Mouse (Mus musculus) mesoderm, embryonic 11.5 days (tissue): ENCODE data around the gene Pkig.

Experiments
- DNase-seq: peaks from one replicate; pipeline ENCODE4 v3.0.0-alpha.2; 2012; ENCODE audit warnings: low read depth, low spot score

Gene Pkig

GRCm38 (mm10) chr2:163754228-163754627 is 96.0 kb downstream of the Pkig start:
- no peak for DNase-seq

- DNase-seq: no peak
Measured at GRCm38 (mm10) chr2:163756723-163757122, 98.5 kb downstream of the Pkig start.

- no peak for DNase-seq
Measured at GRCm38 (mm10) chr2:163758146-163758545, 100.0 kb downstream of the Pkig start.

GRCm38 (mm10) chr2:163760589-163760988 is 102.4 kb downstream of the Pkig start:
- DNase-seq: no peak

DNA sequence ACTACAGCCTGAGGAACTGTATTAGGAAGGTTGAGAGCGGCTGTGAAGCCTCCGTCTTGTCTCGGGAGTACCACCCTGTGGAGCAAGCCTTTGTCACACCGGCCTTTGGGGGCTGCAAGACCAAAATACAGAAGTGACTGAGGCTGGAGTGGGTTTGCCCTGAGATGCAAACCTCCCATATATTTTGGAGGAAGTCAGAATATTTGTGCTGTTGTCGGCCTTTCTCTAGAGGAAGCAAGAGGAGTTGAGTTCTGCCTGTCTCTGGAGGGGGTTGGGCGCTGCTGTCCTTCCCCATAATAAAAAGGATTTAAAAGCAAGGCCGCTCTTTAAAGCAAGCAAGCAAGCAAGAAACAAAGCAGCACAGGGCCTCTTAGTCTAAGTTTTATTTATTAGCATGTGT is 103.2 kb downstream of the Pkig start:
- DNase-seq: no peak

GRCm38 (mm10) chr2:163766261-163766660 is 108.1 kb downstream of the Pkig start:
- no peak for DNase-seq

- DNase-seq: no peak
Measured at GRCm38 (mm10) chr2:163766890-163767289, 108.7 kb downstream of the Pkig start.

DNA sequence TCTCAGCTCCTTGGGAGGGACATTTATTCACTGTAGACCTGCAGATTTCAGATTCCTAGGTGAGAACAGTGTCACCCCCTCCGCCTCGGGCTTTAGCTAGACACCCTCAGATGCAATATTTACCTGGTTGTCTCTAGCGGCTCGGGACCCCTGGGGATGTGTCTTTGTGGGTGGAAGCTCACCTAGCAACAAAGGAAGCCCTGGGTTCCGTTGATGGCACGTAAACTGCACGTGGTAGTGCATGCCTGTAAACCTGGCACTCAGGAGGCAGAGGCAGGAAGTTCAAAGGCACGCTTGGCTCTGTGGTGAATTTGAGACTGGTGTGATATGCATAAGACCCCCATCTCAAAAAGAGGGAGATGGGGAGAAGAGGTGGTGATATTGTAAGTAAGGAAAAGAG is 112.5 kb downstream of the Pkig start:
- no peak for DNase-seq
